Mouse (Mus musculus) adrenal gland, adult 2 months (tissue): ENCODE data around the gene Mucl2. TPM values are rescaled to one million over a fixed set of nuclear protein-coding genes. Genes with fewer than 3 reads are reported as not detected.
"Not testable (repeated sequence)": the region's sequence is repeated elsewhere in the genome, so short reads cannot be mapped to it uniquely, and the experiment has no call there.

ENCODE experiments used
- DNase-seq: peaks from one replicate; pipeline ENCODE4 v3.0.0; 2021
- long read RNA-seq: library from polyadenylated mRNA; stranded (forward); transcript quantifications from one replicate; pipeline ENCODE4 v2.0.0, GENCODE M21; 2021
- microRNA-seq, 2 experiments: library from miRNA; unstranded; fragments of <30 nt; microRNA quantifications; one replicate each; pipeline ENCODE4 v1.2.0; 2021
- polyA plus RNA-seq: library from polyadenylated mRNA; depleted of rRNA; stranded (reverse); fragments of >200 nt; gene quantifications from 2 replicates; pipeline ENCODE4 v1.2.3, GENCODE M21; 2012; rRNA removed
- total RNA-seq, 2 experiments: library from RNA; stranded (reverse); gene quantifications; 2 replicates each; pipeline ENCODE4 v1.2.3; 2021

The Mucl2 gene
- total RNA-seq, result not detected
- not detected in 2 replicates for polyA plus RNA-seq
- long read RNA-seq, result 0 reads

DNA sequence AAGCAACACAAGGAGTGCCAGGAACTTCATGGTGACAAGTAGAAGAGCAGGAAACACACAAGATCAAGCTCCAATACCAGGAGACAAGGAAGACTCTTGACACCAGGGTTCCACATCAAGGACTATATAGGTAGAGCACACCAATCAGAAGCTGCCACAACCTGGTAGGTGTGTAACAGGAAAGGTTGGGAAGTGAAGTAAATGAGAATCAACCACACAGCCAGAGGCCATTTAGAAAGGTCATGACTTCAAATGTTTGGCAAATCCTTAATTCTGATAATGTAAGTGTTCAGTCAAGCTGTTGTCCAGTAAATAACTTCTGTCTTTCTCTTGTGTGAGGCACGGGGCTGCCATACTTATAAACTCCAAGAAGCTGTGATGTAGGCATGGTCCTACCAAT, at the start of gene Mucl2:
Gene Mucl2, minus strand, starts transcription at position 101 of the 400 bp plus-strand sequence.
- no peak for DNase-seq

- not testable (repeated sequence) for DNase-seq
These were observed 13.9 kb upstream of the Mucl2 start for GRCm38 (mm10) chr15:103913061-103913460.

Small RNA genes within 50 kb of the gene (microRNA-seq; reads per million reads assigned to microRNA genes)
- gene Gm22852, result 0 reads per million in 2 experiments

Other genes starting within 250 kb of the Mucl2 start
- gene Mucl1, start 143.8 kb downstream of the Mucl2 start, total RNA-seq, result 1 to 10 TPM in 1 of 2 experiments, under 1 TPM in 1; 0.52 to 3.8 TPM
- not detected in 2 replicates for gene Mucl1, start 143.8 kb downstream of the Mucl2 start, polyA plus RNA-seq